Mouse (Mus musculus): ENCODE measurements at regions not wholly inside any gene's neighbourhood (a gene's known extent, or its start where the extent isn't known, plus 50 kb on each side); places are given as distances from the start of the nearest gene placed in this dataset.

- TF ChIP-seq GATA1 (IDR thresholded peaks at IDR 0.05; ENCODE audit: borderline replicate concordance, low read length), result no peak
- no peak for TF ChIP-seq FLI1 (IDR thresholded peaks at IDR 0.05; ENCODE audit: low read length)
These were observed 142.6 kb downstream of the Unc5cl start for GRCm38 (mm10) chr17:48597301-48597700.

All from megakaryocyte, embryonic 14.5 days (primary cell).